Mouse (Mus musculus) lung, postnatal 0 days (tissue): ENCODE measurements at regions not wholly inside any gene's neighbourhood (a gene's known extent, or its start where the extent isn't known, plus 50 kb on each side); places are given as distances from the start of the nearest gene placed in this dataset.

Source experiments
- ATAC-seq: fragments of 200-750 bp; cut with Nextera tagmentation; 2 replicates; pipeline ENCODE4 v1.8.0; 2017; ENCODE audit warnings: moderate library complexity
- DNase-seq: peaks from one replicate; pipeline ENCODE4 v3.0.0-alpha.2; 2016; ENCODE audit warnings: low spot score
- H3K27ac ChIP-seq: fragments of 300-500 bp; sonication (generic); 2 replicates; pipeline ENCODE4 v1.5.1; 2014; ENCODE audit warnings: antibody characterized with exemption, mild to moderate bottlenecking, low read length, mixed read lengths
- H3K27me3 ChIP-seq: fragments of 300-500 bp; sonication (generic); replicated peaks from 2 replicates; pipeline ENCODE4 v1.6.1; 2014; ENCODE audit warnings: low read length, mixed read lengths; ENCODE audit not compliant: insufficient read depth
- H3K36me3 ChIP-seq: fragments of 300-500 bp; sonication (generic); 2 replicates; pipeline ENCODE4 v1.6.1; 2014; ENCODE audit warnings: low read length, mixed read lengths; ENCODE audit not compliant: insufficient read depth
- H3K4me1 ChIP-seq: fragments of 300-500 bp; sonication (generic); 2 replicates; pipeline ENCODE4 v1.6.1; 2014; ENCODE audit warnings: antibody characterized with exemption, low read depth, low read length, mixed read lengths; ENCODE audit not compliant: insufficient read depth
- H3K4me2 ChIP-seq: fragments of 300-500 bp; sonication (generic); replicated peaks from 2 replicates; pipeline ENCODE4 v1.6.1; 2014; ENCODE audit warnings: low read depth, mild to moderate bottlenecking, low read length, moderate library complexity, mixed read lengths
- H3K4me3 ChIP-seq: fragments of 300-500 bp; sonication (generic); 2 replicates; pipeline ENCODE4 v1.5.1; 2014; ENCODE audit warnings: low read depth, low read length
- H3K9ac ChIP-seq: fragments of 300-500 bp; sonication (generic); replicated peaks from 2 replicates; pipeline ENCODE4 v1.6.1; 2014; ENCODE audit warnings: low read depth, mild to moderate bottlenecking
- H3K9me3 ChIP-seq: fragments of 300-500 bp; sonication (generic); 2 replicates; pipeline ENCODE4 v1.6.1; 2016; ENCODE audit warnings: low read length, mixed read lengths
- CTCF ChIP-seq: IDR thresholded peaks from 2 replicates; pipeline ENCODE4 v1.5.1; 2016; ENCODE audit warnings: antibody characterized with exemption, mild to moderate bottlenecking
- EP300 ChIP-seq: IDR thresholded peaks from 2 replicates; pipeline ENCODE4 v1.6.1; 2016; ENCODE audit warnings: antibody characterized with exemption, mild to moderate bottlenecking, control low read depth
- WGBS: fragments of 180-500 bp; shearing (Covaris S2); extraction: QIAGEN DNeasy Blood & Tissue Kit; methylation state at CpG from one replicate; pipeline ENCODE4 v1.1.7; 2014; 5-methylcytosine and 5-hydroxymethylcytosine counted together

DNA sequence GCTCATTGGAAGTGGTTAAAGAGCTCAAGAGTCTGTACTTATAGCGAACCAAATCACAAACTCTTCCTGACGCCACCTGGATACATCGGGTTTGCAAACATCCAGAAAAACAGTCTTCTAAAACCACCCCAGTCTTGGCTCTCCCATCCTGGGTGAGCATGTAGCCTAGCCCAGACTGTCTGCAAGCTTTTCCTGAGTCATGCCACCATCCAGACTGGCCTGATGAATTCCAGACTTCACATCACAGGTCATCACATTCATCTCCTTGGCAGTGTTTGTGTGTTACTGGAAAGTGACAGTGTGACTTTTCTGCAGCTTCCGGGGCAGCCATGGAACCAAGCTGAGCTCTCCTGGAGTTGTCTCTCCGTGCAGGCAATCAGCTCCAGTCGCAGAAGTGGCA, 90.9 kb upstream of the Map1b start:
- WGBS = 66% methylated on average over 6 of the region's 6 CpGs

DNA sequence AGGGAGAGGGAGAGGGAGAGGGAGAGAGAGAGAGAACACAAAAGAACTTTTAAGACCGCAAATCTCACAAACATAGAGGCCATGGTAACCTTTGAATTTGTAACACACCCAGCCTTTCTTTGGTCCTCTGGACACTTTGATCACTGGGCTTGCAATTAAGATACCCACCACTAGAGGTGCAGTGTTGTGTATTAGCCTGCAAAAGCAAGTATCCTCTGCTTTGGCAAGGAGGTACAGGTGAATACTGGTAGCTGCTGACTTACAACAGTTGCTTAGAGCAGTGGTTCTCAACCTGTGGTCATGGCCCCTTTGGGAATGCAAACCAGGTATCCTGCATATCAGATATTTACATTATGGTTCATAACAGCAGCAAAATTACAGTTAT, 90.3 kb upstream of the Map1b start:
- Histone ChIP-seq H3K4me2 (no peak overlapping the region), H3K9me3 (no peaks in the 10 kb centered on the region; the same call in 1 of the 2 replicates), H3K4me1 (no peaks in the 10 kb centered on the region), H3K9ac (no peak overlapping the region), H3K27me3 (no peaks in the 10 kb centered on the region), H3K36me3 (no peaks in the 10 kb centered on the region), H3K4me3 (no peak overlapping the region), H3K27ac (no peak overlapping the region)
- peak; percentile 65 for TF ChIP-seq CTCF
- TF ChIP-seq EP300 = no peak
- ATAC-seq (no peak), DNase-seq (no peak)
- WGBS = 63% methylated on average over 1 of the region's 1 CpGs

More for the DNA sequence above, 90.9 kb upstream of the Map1b start:
- no peak overlapping the region for H3K4me3 ChIP-seq
- H3K9ac ChIP-seq = no peak overlapping the region
- no peaks in the 10 kb centered on the region for H3K27me3 ChIP-seq
- H3K27ac ChIP-seq = no peak overlapping the region
- ATAC-seq = no peak
- no peaks in the 10 kb centered on the region for H3K36me3 ChIP-seq
- no peak overlapping the region for H3K4me2 ChIP-seq
- H3K4me1 ChIP-seq = no peaks in the 10 kb centered on the region
- DNase-seq = no peak
- no peaks in the 10 kb centered on the region; the same call in 1 of the 2 replicates for H3K9me3 ChIP-seq
- TF ChIP-seq CTCF = no peak
- no peak for TF ChIP-seq EP300

- H3K9ac ChIP-seq = no peak overlapping the region
- 34% methylated on average over 2 of the region's 2 CpGs for WGBS
- no peaks in the 10 kb centered on the region for H3K4me1 ChIP-seq
- no peak overlapping the region for H3K27ac ChIP-seq
- no peak for TF ChIP-seq EP300
- no peak overlapping the region for H3K4me2 ChIP-seq
- ATAC-seq (no peak), DNase-seq (no peak)
- H3K36me3 ChIP-seq = no peaks in the 10 kb centered on the region
- H3K27me3 ChIP-seq = no peaks in the 10 kb centered on the region
- no peaks in the 10 kb centered on the region; the same call in 1 of the 2 replicates for H3K9me3 ChIP-seq
- no peak overlapping the region for H3K4me3 ChIP-seq
Measured at GRCm38 (mm10) chr13:99605866-99606605, 89.7 kb upstream of the Map1b start.

- WGBS = 49% methylated on average over 2 of the region's 2 CpGs
- Histone ChIP-seq H3K9me3 (no peaks in the 10 kb centered on the region), H3K4me2 (no peak overlapping the region), H3K36me3 (no peaks in the 10 kb centered on the region), H3K9ac (no peak overlapping the region), H3K4me3 (no peak overlapping the region), H3K27ac (no peak overlapping the region), H3K27me3 (no peaks in the 10 kb centered on the region), H3K4me1 (no peaks in the 10 kb centered on the region)
- DNase-seq = no peak
- no peak for ATAC-seq
- TF ChIP-seq CTCF (no peak), EP300 (no peak)
Measured at GRCm38 (mm10) chr13:99597891-99598290, 81.6 kb upstream of the Map1b start.

GRCm38 (mm10) chr13:99593846-99594813, 77.8 kb upstream of the Map1b start:
- WGBS = 45% methylated on average over 17 of the region's 17 CpGs
- no peak for DNase-seq

GRCm38 (mm10) chr13:99593243-99593635, 76.9 kb upstream of the Map1b start:
- H3K27me3 ChIP-seq = no peaks in the 10 kb centered on the region
- 58% methylated on average over 8 of the region's 8 CpGs for WGBS
- no peak overlapping the region for H3K4me3 ChIP-seq
- no peaks in the 10 kb centered on the region for H3K4me1 ChIP-seq
- no peaks in the 10 kb centered on the region for H3K36me3 ChIP-seq
- ATAC-seq (no peak), DNase-seq (no peak)
- H3K4me2 ChIP-seq = no peak overlapping the region
- H3K9me3 ChIP-seq = no peaks in the 10 kb centered on the region
- no peak overlapping the region for H3K9ac ChIP-seq
- TF ChIP-seq EP300 (no peak), CTCF (no peak)
- H3K27ac ChIP-seq = no peak overlapping the region

More at GRCm38 (mm10) chr13:99593846-99594813, 77.8 kb upstream of the Map1b start:
- TF ChIP-seq CTCF (no peak), EP300 (no peak)
- Histone ChIP-seq H3K4me2 (no peak overlapping the region), H3K4me3 (no peak overlapping the region), H3K9ac (no peak overlapping the region), H3K36me3 (no peaks in the 10 kb centered on the region), H3K9me3 (no peaks in the 10 kb centered on the region), H3K27me3 (no peaks in the 10 kb centered on the region), H3K4me1 (no peaks in the 10 kb centered on the region), H3K27ac (no peak overlapping the region)
- no peak for ATAC-seq
